Mouse (Mus musculus) T-helper 2 cell (primary cell): ENCODE measurements around the gene Ppt2.

Experiments used
- in situ Hi-C: fragments of 300-600 bp; cut with MboI, MseI; formaldehyde crosslinking; loops from one replicate; pipeline ENCODE4 v1.15.1; 2025; ENCODE audit warnings: high pct_unique_total_duplicates

Gene Ppt2

DNA sequence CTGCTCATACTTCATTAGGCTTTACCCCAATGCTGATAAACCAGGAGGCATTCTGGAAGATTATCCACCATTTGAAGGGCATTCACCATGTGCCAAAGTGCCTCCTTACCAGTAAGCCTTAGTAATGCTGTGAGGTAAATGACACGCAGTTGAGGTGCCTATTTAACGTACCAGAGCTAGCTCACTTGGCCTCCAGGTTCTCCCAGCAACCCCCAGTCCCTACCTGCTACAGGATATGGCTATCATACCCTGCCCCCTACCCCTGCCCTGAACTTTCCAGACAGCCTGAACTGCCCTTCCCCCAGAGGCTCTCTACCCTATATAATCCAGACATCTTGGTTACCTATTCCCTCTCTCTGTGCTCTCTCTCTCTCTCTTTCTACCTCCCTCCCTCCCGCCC, 39.5 kb downstream of the Ppt2 start:
- in situ Hi-C loops: no loop called here

DNA sequence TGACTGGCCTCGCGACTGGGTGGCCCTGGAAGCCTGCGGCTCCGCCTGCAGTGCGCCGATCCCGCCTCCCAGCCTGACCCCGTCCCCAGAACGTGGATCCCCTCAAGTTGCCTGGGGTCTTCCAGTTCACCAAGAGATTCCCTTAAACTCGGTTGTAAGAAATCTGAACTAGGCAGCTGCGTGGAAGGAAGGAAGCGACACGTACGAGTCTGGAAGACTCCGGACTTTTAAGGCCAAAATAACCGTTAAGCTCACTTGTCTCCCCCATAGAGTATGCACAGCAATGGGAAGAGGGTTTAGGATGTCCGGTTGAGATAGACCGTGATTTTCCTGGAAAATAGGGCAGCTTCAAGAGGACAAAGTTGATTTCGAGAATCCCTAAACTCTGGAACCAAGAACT, 40.5 kb downstream of the Ppt2 start:
- in situ Hi-C loops: no loop called here

DNA sequence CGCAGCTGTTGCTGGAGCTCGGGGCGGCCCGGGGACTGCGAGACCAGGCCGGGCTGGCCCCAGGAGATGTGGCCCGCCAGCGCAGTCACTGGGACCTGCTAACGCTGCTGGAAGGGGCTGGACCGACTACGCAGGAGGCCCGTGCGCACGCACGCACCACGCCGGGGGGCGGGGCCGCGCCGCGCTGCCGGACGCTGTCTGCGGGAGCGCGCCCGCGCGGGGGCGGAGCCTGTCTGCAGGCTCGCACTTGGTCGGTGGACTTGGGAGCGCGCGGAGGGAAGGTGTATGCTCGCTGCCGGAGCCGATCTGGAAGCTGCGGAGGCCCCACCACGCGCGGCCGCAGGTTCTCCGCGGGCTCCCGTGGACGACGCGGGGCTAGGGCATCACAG, 40.9 kb downstream of the Ppt2 start:
- in situ Hi-C loops: no loop called here

DNA sequence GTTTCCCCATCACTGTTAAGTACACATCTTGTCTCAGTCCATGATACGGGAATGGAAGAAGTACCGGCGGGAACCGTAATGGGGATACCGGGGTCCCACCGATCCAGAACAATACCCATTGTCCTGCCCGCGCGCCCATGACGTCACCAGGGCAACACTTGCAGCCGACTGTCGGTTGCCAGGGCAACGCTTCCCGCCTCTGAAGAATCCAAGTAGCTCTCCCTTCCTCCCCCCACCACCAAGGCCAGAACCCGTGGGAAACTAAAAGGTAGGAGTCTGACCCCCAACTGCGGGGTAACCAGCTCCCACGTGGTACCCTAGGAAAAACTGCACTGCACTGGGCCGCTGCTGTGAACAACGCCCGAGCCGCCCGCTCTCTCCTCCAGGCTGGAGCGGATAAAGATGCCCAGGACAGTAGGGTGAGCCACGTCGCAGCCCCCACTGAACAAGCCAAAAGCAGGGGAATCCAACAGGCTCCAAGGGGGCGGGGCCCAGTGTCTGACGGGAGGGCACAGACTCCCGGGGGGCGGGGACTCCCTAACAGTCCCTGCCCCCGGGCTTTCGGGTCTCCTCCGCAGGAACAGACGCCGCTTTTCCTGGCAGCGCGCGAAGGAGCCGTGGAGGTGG, 41.4 kb downstream of the Ppt2 start:
- in situ Hi-C loops: no loop called here

DNA sequence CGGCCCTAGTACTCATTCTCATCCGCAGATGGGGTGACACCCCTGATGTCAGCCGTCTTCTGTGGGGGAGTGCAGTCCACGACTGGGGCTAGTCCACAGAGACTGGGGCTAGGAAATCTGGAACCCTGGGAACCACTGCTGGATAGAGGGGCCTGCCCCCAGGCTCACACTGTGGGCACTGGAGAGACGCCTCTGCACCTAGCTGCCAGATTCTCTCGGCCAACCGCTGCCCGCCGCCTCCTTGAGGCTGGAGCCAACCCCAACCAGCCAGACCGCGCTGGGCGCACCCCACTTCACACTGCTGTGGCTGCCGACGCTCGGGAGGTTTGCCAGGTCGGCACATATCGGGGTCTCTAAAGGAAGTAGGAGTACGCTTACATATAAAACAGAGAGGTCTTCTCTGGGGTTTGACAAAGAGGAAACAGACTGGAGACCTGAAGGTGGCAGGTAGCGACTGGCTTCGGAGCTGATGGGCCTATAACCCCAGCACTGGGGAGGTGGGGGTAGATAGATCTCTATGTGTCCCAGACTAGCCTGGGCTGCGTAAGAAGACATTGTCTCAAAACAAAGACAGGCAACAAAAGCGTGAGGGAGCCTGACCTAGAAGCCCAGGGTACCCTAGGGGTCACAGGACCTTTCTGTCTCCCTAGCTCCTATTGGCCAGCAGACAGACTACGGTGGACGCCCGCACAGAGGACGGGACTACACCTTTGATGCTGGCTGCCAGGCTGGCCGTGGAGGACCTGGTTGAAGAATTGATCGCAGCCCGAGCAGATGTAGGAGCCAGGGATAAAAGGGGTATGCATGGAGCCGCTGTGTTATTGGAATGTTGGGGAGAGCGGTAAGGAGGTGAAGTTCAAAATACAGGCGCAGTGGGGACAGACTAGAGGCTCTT, 42.2 kb downstream of the Ppt2 start:
- in situ Hi-C loops: no loop called here

DNA sequence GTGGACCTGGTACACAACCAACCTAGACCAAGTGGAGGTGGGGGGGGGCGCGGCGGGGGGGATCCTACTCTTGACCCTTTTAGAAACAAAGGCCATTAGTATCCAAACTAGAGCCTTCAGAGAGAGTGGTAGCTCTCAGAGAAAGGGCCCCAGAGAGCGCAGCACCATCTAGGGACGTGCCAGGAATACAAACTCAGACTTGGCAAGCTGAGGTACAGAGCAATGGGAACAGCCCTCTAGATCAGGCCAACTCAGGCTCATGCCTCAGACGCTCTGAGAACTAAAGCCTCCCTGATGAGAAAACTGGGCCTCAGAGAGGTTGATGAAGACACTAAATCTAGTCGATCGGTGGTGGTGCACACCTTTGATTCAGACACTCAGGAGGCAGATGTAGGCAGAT, 43.2 kb downstream of the Ppt2 start:
- in situ Hi-C loops: no loop called here

DNA sequence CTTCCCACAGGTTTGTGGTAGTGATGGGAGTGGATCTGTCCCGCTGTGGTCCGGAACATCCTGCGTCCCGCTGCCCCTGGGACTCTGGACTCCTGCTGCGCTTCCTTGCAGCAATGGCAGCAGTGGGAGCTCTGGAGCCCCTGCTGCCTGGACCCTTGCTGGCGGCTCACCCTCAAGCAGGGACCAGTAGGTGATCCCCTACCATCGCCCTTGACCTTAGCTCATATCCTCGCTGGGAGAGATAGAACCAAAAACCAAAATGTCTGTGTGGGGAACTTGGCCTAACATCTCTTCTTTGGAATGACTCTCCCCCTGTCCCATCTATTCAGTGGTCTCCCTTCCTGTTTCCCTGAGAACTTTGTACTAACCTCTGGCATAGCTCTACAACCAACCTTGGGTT, 44.5 kb downstream of the Ppt2 start:
- in situ Hi-C loops: no loop called here

DNA sequence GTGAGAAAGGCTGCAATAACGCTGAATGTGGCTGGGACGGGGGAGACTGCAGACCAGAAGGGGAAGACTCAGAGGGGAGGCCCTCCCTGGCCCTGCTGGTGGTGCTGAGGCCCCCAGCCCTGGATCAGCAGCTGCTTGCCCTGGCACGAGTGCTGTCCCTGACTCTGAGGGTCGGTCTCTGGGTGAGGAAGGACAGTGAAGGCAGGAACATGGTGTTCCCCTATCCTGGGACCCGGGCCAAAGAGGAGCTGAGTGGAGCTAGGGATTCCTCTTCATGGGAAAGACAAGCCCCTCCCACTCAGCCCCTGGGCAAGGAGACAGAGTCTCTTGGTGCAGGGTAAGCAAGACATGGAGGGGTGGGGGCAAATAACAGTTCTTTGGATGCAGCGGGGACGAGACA, 44.9 kb downstream of the Ppt2 start:
- in situ Hi-C loops: no loop called here

DNA sequence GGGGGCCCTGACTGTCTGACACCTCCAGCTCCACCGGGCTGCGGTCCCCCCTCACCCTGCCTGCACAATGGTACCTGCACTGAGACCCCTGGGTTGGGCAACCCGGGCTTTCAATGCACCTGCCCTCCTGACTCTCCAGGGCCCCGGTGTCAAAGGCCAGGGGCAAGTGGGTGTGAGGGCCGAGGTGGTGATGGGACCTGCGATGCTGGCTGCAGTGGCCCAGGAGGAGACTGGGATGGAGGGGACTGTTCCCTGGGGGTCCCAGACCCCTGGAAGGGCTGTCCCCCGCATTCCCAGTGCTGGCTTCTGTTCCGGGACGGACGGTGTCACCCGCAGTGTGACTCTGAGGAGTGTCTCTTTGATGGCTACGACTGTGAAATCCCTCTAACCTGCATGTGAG, 45.8 kb downstream of the Ppt2 start:
- in situ Hi-C loops: no loop called here

DNA sequence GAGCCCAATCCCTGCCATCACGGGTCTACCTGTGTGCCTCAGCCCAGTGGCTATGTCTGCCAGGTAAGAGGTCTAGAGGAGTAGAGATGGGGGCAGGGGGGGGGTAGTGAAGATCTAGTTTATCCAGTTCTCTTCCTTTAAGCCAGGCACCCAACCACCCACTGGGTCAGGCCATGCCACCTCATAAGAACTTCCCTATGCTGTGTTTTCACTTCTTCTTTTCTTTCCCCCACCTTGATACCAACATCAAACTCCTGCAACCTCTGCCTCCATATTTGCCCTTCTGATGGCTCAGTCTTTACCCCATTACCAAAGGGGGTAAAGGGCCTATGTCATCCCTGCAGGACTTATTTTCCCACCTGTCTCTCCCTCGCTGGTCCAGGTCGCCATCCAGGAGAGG, 50.2 kb downstream of the Ppt2 start:
- in situ Hi-C loops: no loop called here

DNA sequence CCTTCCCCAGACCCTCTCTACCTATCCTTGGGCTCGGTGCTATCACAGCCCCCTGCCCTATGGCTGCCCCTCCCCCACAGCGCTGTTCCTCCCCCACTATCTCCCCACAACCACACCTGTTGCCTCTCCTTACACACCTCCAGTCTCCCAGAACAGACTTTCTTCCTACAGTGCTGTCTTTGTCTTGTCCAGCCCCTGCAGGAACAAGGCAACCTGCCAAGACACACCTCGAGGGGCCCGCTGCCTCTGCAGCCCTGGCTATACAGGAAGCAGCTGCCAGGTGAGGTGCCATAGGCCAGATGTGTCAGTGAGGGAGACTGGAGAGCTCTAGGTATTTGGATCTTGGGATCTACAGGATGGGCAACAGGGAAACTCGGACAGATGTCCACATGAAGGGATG, 51.7 kb downstream of the Ppt2 start:
- in situ Hi-C loops: no loop called here

DNA sequence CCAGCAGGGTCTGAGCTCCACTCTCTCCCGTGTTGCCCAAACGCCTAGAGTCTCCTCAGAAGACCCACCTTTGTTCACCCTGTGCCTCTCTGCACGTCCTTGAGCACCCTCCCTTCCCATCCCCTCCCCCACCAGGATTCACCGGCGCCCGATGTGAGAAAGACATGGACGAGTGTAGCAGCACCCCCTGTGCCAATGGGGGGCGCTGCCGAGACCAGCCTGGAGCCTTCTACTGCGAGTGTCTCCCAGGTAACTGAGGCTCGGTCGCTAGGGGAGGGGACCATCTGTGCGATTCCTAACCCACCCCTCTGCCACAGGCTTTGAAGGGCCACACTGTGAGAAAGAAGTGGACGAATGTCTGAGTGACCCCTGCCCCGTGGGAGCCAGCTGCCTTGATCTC, 55.9 kb downstream of the Ppt2 start:
- in situ Hi-C loops: no loop called here

DNA sequence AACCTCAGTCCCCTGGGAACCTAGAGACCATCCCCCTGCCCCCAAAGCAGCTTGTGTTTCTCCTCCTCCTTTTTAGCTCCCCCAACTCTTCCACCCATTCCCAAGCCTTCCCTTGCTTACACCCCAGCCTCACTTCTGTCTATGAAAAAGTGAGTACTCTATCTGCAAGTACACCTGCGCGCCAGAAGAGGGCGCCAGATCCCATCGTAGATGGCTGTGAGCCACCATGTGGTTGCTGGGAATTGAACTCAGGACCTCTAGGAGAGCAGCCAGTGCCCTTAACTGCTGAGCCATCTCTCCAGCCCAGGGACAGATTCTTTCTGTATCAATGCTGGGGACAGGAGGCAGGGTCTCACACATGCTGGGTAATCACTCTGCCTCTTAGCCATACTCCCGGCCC, 56.4 kb downstream of the Ppt2 start:
- in situ Hi-C loops: no loop called here

DNA sequence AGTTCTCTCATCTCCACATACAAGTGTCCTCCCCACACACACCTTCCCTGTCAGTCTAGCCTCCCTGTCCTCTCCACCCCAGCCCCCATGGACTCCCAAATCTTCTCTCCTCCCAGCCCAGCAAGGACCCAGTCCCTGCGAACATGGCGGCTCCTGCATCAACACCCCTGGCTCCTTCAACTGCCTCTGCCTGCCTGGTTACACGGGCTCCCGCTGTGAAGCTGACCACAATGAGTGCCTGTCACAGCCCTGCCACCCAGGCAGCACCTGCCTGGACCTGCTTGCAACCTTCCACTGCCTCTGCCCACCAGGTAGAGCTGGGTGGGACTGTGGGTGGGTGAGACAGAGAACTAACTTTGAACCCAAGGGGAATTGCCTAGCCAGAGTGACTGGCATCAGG, 58.4 kb downstream of the Ppt2 start:
- in situ Hi-C loops: loop anchor here (5.0 kb wide), 1 partner anchor 128 kb away; no protein-coding TSS in a partner anchor

DNA sequence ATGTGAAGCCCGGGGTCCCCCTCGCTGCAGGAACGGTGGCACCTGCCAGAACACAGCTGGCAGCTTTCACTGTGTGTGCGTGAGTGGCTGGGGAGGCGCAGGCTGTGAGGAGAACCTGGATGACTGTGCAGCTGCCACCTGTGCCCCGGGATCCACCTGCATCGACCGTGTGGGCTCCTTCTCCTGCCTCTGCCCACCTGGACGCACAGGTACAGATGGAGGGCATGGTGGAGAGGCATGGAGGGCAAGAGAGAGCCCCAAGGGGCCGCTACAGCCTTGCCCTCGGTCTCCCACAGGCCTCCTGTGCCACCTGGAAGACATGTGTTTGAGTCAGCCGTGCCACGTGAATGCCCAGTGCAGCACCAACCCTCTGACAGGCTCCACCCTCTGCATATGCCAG, 59.9 kb downstream of the Ppt2 start:
- in situ Hi-C loops: loop anchor here (5.0 kb wide), 1 partner anchor 126 kb away; no protein-coding TSS in a partner anchor

DNA sequence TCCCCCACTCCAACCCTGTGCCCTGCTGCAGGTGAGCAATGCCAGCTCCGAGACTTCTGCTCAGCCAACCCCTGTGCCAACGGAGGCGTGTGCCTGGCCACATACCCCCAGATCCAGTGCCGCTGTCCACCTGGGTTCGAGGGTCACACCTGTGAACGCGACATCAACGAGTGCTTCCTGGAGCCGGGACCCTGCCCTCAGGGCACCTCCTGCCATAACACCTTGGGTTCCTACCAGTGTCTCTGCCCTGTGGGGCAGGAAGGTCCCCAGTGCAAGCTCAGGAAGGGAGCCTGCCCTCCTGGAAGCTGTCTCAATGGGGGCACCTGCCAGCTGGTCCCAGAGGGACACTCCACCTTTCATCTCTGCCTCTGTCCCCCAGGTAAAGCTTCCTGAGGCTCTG, 61.0 kb downstream of the Ppt2 start:
- in situ Hi-C loops: loop anchor here (5.0 kb wide), 1 partner anchor 125 kb away; no protein-coding TSS in a partner anchor
